Mouse (Mus musculus): ENCODE data around the gene Ankrd11. TPM values are rescaled to one million over a fixed set of nuclear protein-coding genes. Genes with fewer than 3 reads are reported as not detected.
A peak's percentile ranks its signal among the peaks of the same experiment; 100 is the strongest.

Gene Ankrd11
- polyA plus RNA-seq, 2 experiments: 65.3 to 83.7 TPM

- Histone ChIP-seq H3K27me3 (ENCODE audit: control insufficient read depth, insufficient read depth, low read length) (no peaks in the 10 kb centered on the region), H3K9ac (ENCODE audit: low read depth, low read length, severe bottlenecking) (0 out of 2 replicates have a peak overlapping the region, but pooled peaks have one; percentile 3), H3K9me3 (ENCODE audit: control insufficient read depth, low read length) (no peaks in the 10 kb centered on the region), H3K27ac (replicated peaks; ENCODE audit: low read depth, low read length) (no peak overlapping the region), H3K4me3 (replicated peaks; ENCODE audit: low read length) (no peak overlapping the region), H3K4me2 (replicated peaks; ENCODE audit: low read depth, low read length, severe bottlenecking) (peak overlapping the region; percentile 73; the same call in 1 of the 2 replicates), H3K4me1 (ENCODE audit: control insufficient read depth, insufficient read depth, low read length) (peaks cover 18% of the 10 kb centered on the region), H3K36me3 (ENCODE audit: control insufficient read depth, insufficient read depth, low read length) (0 out of 2 replicates have a peak, but pooled peaks cover 2% of the 10 kb centered on the region)
- TF ChIP-seq POLR2A (IDR thresholded peaks at IDR 0.05; ENCODE audit: borderline replicate concordance, extremely low read depth, insufficient read depth, insufficient read length): no peak
- 84% methylated on average over 11 of the region's 11 CpGs for WGBS
- DNase-seq (ENCODE audit: low spot score) (no peak), ATAC-seq (ENCODE audit: low FRiP score, low read depth) (no peak)
Measured at GRCm38 (mm10) chr8:123039376-123040109, 2.5 kb downstream of the Ankrd11 start.

GRCm38 (mm10) chr8:123038351-123038750, 3.7 kb downstream of the Ankrd11 start:
- no peak for ATAC-seq (ENCODE audit: low FRiP score, low read depth)
- no peaks in the 10 kb centered on the region for H3K9me3 ChIP-seq (ENCODE audit: control insufficient read depth, low read length)
- H3K36me3 ChIP-seq (ENCODE audit: control insufficient read depth, insufficient read depth, low read length): no peaks in the 10 kb centered on the region
- no peak for TF ChIP-seq POLR2A (IDR thresholded peaks at IDR 0.05; ENCODE audit: borderline replicate concordance, extremely low read depth, insufficient read depth, insufficient read length)
- no peak overlapping the region for H3K27ac ChIP-seq (replicated peaks; ENCODE audit: low read depth, low read length)
- H3K27me3 ChIP-seq (ENCODE audit: control insufficient read depth, insufficient read depth, low read length): no peaks in the 10 kb centered on the region
- H3K4me3 ChIP-seq (replicated peaks; ENCODE audit: low read length): no peak overlapping the region
- 57% methylated on average over 2 of the region's 2 CpGs for WGBS
- H3K4me1 ChIP-seq (ENCODE audit: control insufficient read depth, insufficient read depth, low read length): peaks cover 17% of the 10 kb centered on the region
- no peak overlapping the region for H3K4me2 ChIP-seq (replicated peaks; ENCODE audit: low read depth, low read length, severe bottlenecking)
- H3K9ac ChIP-seq (ENCODE audit: low read depth, low read length, severe bottlenecking): no peak overlapping the region
- DNase-seq (ENCODE audit: low spot score): no peak

- 87% methylated on average over 11 of the region's 11 CpGs for WGBS
- Histone ChIP-seq H3K9ac (ENCODE audit: low read depth, low read length, severe bottlenecking) (no peak overlapping the region), H3K27me3 (ENCODE audit: control insufficient read depth, insufficient read depth, low read length) (no peaks in the 10 kb centered on the region), H3K9me3 (ENCODE audit: control insufficient read depth, low read length) (no peaks in the 10 kb centered on the region), H3K27ac (replicated peaks; ENCODE audit: low read depth, low read length) (no peak overlapping the region), H3K4me2 (replicated peaks; ENCODE audit: low read depth, low read length, severe bottlenecking) (no peak overlapping the region), H3K4me3 (replicated peaks; ENCODE audit: low read length) (no peak overlapping the region), H3K36me3 (ENCODE audit: control insufficient read depth, insufficient read depth, low read length) (no peaks in the 10 kb centered on the region), H3K4me1 (ENCODE audit: control insufficient read depth, insufficient read depth, low read length) (peaks cover 14% of the 10 kb centered on the region)
- ATAC-seq (ENCODE audit: low FRiP score, low read depth) (no peak), DNase-seq (ENCODE audit: low spot score) (no peak)
- no peak for TF ChIP-seq POLR2A (IDR thresholded peaks at IDR 0.05; ENCODE audit: borderline replicate concordance, extremely low read depth, insufficient read depth, insufficient read length)
Measured at GRCm38 (mm10) chr8:123037487-123037886, 4.6 kb downstream of the Ankrd11 start.

GRCm38 (mm10) chr8:123036956-123037355, 5.1 kb downstream of the Ankrd11 start:
- no peak overlapping the region for H3K4me2 ChIP-seq (replicated peaks; ENCODE audit: low read depth, low read length, severe bottlenecking)
- ATAC-seq (ENCODE audit: low FRiP score, low read depth): no peak
- no peak overlapping the region for H3K9ac ChIP-seq (ENCODE audit: low read depth, low read length, severe bottlenecking)
- H3K36me3 ChIP-seq (ENCODE audit: control insufficient read depth, insufficient read depth, low read length): no peaks in the 10 kb centered on the region
- H3K27me3 ChIP-seq (ENCODE audit: control insufficient read depth, insufficient read depth, low read length): no peaks in the 10 kb centered on the region
- H3K4me3 ChIP-seq (replicated peaks; ENCODE audit: low read length): no peak overlapping the region
- no peak overlapping the region for H3K27ac ChIP-seq (replicated peaks; ENCODE audit: low read depth, low read length)
- no peak for TF ChIP-seq POLR2A (IDR thresholded peaks at IDR 0.05; ENCODE audit: borderline replicate concordance, extremely low read depth, insufficient read depth, insufficient read length)
- no peak for DNase-seq (ENCODE audit: low spot score)
- H3K9me3 ChIP-seq (ENCODE audit: control insufficient read depth, low read length): no peaks in the 10 kb centered on the region
- whole genome bisulfite sequencing: 55% methylated on average over 3 of the region's 3 CpGs
- peaks cover 14% of the 10 kb centered on the region for H3K4me1 ChIP-seq (ENCODE audit: control insufficient read depth, insufficient read depth, low read length)

GRCm38 (mm10) chr8:123034171-123034570, 7.9 kb downstream of the Ankrd11 start:
- Histone ChIP-seq H3K4me1 (ENCODE audit: control insufficient read depth, insufficient read depth, low read length) (0 out of 2 replicates have a peak, but pooled peaks cover 3% of the 10 kb centered on the region), H3K9ac (ENCODE audit: low read depth, low read length, severe bottlenecking) (no peak overlapping the region), H3K36me3 (ENCODE audit: control insufficient read depth, insufficient read depth, low read length) (no peaks in the 10 kb centered on the region), H3K27me3 (ENCODE audit: control insufficient read depth, insufficient read depth, low read length) (no peaks in the 10 kb centered on the region), H3K4me2 (replicated peaks; ENCODE audit: low read depth, low read length, severe bottlenecking) (no peak overlapping the region), H3K9me3 (ENCODE audit: control insufficient read depth, low read length) (no peaks in the 10 kb centered on the region), H3K27ac (replicated peaks; ENCODE audit: low read depth, low read length) (no peak overlapping the region), H3K4me3 (replicated peaks; ENCODE audit: low read length) (no peak overlapping the region)
- WGBS: 77% methylated on average over 6 of the region's 6 CpGs
- DNase-seq (ENCODE audit: low spot score): no peak
- no peak for ATAC-seq (ENCODE audit: low FRiP score, low read depth)
- no peak for TF ChIP-seq POLR2A (IDR thresholded peaks at IDR 0.05; ENCODE audit: borderline replicate concordance, extremely low read depth, insufficient read depth, insufficient read length)
